Mouse (Mus musculus) T-cell, adult 66 days (primary cell): ENCODE measurements around the gene Txndc9. TPM values are rescaled to one million over a fixed set of nuclear protein-coding genes. Genes with fewer than 3 reads are reported as not detected.

Source experiments
- total RNA-seq, 2 experiments: library from RNA; stranded (reverse); gene quantifications; 3 replicates in 1 of 2; 4 replicates in 1 of 2; pipeline ENCODE4 v1.2.4; 2023

The Txndc9 gene
- total RNA-seq: 10 to 100 TPM; 60.3 to 71.1 TPM

GRCm38 (mm10) chr1:37997867-37998266 lies at the start of gene Txndc9, which contains the start of gene Eif5b:
Gene Txndc9 (minus strand): TSS chr1:37997893.
Gene Eif5b (plus strand): TSS chr1:37998010.

GRCm38 (mm10) chr1:37957659-37958058 lies 40.0 kb downstream of the Txndc9 start, which contains the start of gene Lyg1:
Gene Lyg1 (minus strand): TSS chr1:37957759.

Other genes starting within 250 kb of the Txndc9 start
- 1 to 10 TPM; 3.3 to 3.5 TPM for gene Tsga10, start 131.5 kb downstream of the Txndc9 start, total RNA-seq
- 1 to 10 TPM; 2.6 TPM for gene Lipt1, start 126.2 kb downstream of the Txndc9 start, total RNA-seq
- gene Mitd1, start 107.5 kb downstream of the Txndc9 start, total RNA-seq: 10 to 100 TPM; 38.8 to 59.0 TPM
- 100 to 1,000 TPM; 126 to 165 TPM for gene Mrpl30, start 107.4 kb downstream of the Txndc9 start, total RNA-seq
- gene Lyg2, start 81.4 kb downstream of the Txndc9 start, total RNA-seq: not detected
- gene Lyg1, start 40.1 kb downstream of the Txndc9 start, total RNA-seq: not detected
- 10 to 100 TPM; 44.0 to 48.2 TPM for gene Eif5b, start 117 bp upstream of the Txndc9 start, total RNA-seq
- 10 to 100 TPM; 43.9 to 48.3 TPM for gene Rev1, start 131.9 kb upstream of the Txndc9 start, total RNA-seq